Mouse (Mus musculus) thymus, adult 2 months (tissue): Measurements from ENCODE around the gene Shroom4. TPM values are rescaled to one million over a fixed set of nuclear protein-coding genes. Genes with fewer than 3 reads are reported as not detected.

ENCODE experiments used
- DNase-seq: peaks from one replicate; pipeline ENCODE4 v3.0.0; 2021
- H3K27ac ChIP-seq: fragments of 200-500 bp; 2 replicates; pipeline ENCODE4 v1.5.1; 2012; ENCODE audit warnings: low read length, control low read depth; ENCODE audit not compliant: control insufficient read depth, insufficient read depth
- H3K27me3 ChIP-seq: fragments of 200-500 bp; 2 replicates; pipeline ENCODE4 v1.6.1; 2012; ENCODE audit warnings: mild to moderate bottlenecking, low read length, moderate library complexity, mixed read lengths; ENCODE audit not compliant: control insufficient read depth, insufficient read depth
- H3K36me3 ChIP-seq: fragments of 200-500 bp; 2 replicates; pipeline ENCODE4 v1.6.1; 2012; ENCODE audit warnings: mild to moderate bottlenecking, low read length, moderate library complexity; ENCODE audit not compliant: control insufficient read depth, insufficient read depth
- H3K4me1 ChIP-seq: fragments of 200-500 bp; replicated peaks from 2 replicates; pipeline ENCODE4 v1.6.1; 2012; ENCODE audit warnings: low read length; ENCODE audit not compliant: control insufficient read depth, insufficient read depth
- H3K4me3 ChIP-seq: fragments of 200-500 bp; 2 replicates; pipeline ENCODE4 v1.5.1; 2012; ENCODE audit warnings: mild to moderate bottlenecking, low read length, control low read depth, moderate library complexity; ENCODE audit not compliant: control insufficient read depth, insufficient read depth
- CTCF ChIP-seq: fragments of 200-500 bp; IDR thresholded peaks from 2 replicates; pipeline ENCODE4 v1.5.1; 2012; ENCODE audit warnings: mild to moderate bottlenecking, control low read depth, low read length, moderate library complexity, borderline replicate concordance; ENCODE audit not compliant: control insufficient read depth, poor library complexity, insufficient read depth; ENCODE audit errors: extremely low read depth
- POLR2A ChIP-seq: fragments of 200-500 bp; IDR thresholded peaks from 2 replicates; pipeline ENCODE4 v1.6.1; 2012; ENCODE audit warnings: mild to moderate bottlenecking, low read length, control low read depth, moderate library complexity; ENCODE audit not compliant: control insufficient read depth, poor library complexity, insufficient read depth; ENCODE audit errors: extremely low read depth
- WGBS: fragments of 180-500 bp; shearing (Covaris S2); methylation state at CpG from one replicate; pipeline ENCODE4 v1.1.7; 2018; 5-methylcytosine and 5-hydroxymethylcytosine counted together
- polyA plus RNA-seq: library from polyadenylated mRNA; depleted of rRNA; stranded (reverse); fragments of >200 nt; gene quantifications from 2 replicates; pipeline ENCODE4 v1.2.3, GENCODE M21; 2012; rRNA removed

The Shroom4 gene
- 0.61 and 1.3 TPM in 2 replicates for polyA plus RNA-seq

- TF ChIP-seq POLR2A, result no peak
- Histone ChIP-seq H3K4me1 (no peaks in the 10 kb centered on the region), H3K27me3 (no peaks in the 10 kb centered on the region), H3K27ac (no peak within 1 kb of the TSS), H3K4me3 (peak within 1 kb of the TSS; percentile 38), H3K36me3 (no peaks in the 10 kb centered on the region)
- 2% methylated on average over 39 of the region's 55 CpGs for WGBS
- peak; percentile 4 for DNase-seq
These were observed at the start of gene Shroom4 for GRCm38 (mm10) chrX:6399626-6400397. Shroom4 (plus strand) TSS chrX:6399854.

- Histone ChIP-seq H3K4me3 (no peak overlapping the region), H3K27me3 (no peaks in the 10 kb centered on the region), H3K4me1 (no peaks in the 10 kb centered on the region), H3K36me3 (no peaks in the 10 kb centered on the region), H3K27ac (no peak overlapping the region)
- TF ChIP-seq CTCF (no peak), POLR2A (no peak)
- WGBS, result 87% methylated on average over 3 of the region's 3 CpGs
- no peak for DNase-seq
These were observed 42.8 kb upstream of the Shroom4 start for GRCm38 (mm10) chrX:6356876-6357275.

GRCm38 (mm10) chrX:6357503-6358114 lies 42.0 kb upstream of the Shroom4 start:
- H3K27ac ChIP-seq, result no peak overlapping the region
- no peaks in the 10 kb centered on the region for H3K27me3 ChIP-seq
- TF ChIP-seq CTCF (no peak), POLR2A (no peak)
- DNase-seq, result no peak
- no peak overlapping the region for H3K4me3 ChIP-seq
- H3K36me3 ChIP-seq, result no peaks in the 10 kb centered on the region
- no peaks in the 10 kb centered on the region for H3K4me1 ChIP-seq
- WGBS, result 81% methylated on average over 6 of the region's 6 CpGs

GRCm38 (mm10) chrX:6368822-6369221 lies 30.8 kb upstream of the Shroom4 start:
- no peak for DNase-seq
- 58% methylated on average over 1 of the region's 1 CpGs for WGBS
- Histone ChIP-seq H3K27ac (no peak overlapping the region), H3K36me3 (no peaks in the 10 kb centered on the region), H3K4me3 (no peak overlapping the region), H3K4me1 (no peaks in the 10 kb centered on the region), H3K27me3 (no peaks in the 10 kb centered on the region)
- no peak for TF ChIP-seq POLR2A
- no peak for TF ChIP-seq CTCF

- Histone ChIP-seq H3K27ac (no peak overlapping the region), H3K4me1 (no peaks in the 10 kb centered on the region), H3K4me3 (no peak overlapping the region), H3K36me3 (no peaks in the 10 kb centered on the region), H3K27me3 (no peaks in the 10 kb centered on the region)
- no peak for DNase-seq
- 94% methylated on average over 3 of the region's 3 CpGs for WGBS
- TF ChIP-seq POLR2A, result no peak
- no peak for TF ChIP-seq CTCF
These were observed 28.9 kb upstream of the Shroom4 start for GRCm38 (mm10) chrX:6370706-6371105.

GRCm38 (mm10) chrX:6393861-6394260 lies 5.8 kb upstream of the Shroom4 start:
- no peak for DNase-seq
- no peak overlapping the region for H3K27ac ChIP-seq
- H3K36me3 ChIP-seq, result no peaks in the 10 kb centered on the region
- 81% methylated on average over 1 of the region's 1 CpGs for WGBS
- no peak overlapping the region for H3K4me3 ChIP-seq
- no peak for TF ChIP-seq POLR2A
- TF ChIP-seq CTCF, result no peak
- no peaks in the 10 kb centered on the region for H3K4me1 ChIP-seq
- no peaks in the 10 kb centered on the region for H3K27me3 ChIP-seq
